Mouse (Mus musculus) urinary bladder, postnatal 10 days (tissue): ENCODE measurements around the gene Bcl11a.

Experiments used
- DNase-seq: peaks from one replicate; pipeline ENCODE4 v3.0.0; 2022; ENCODE audit warnings: low spot score

Gene Bcl11a

GRCm38 (mm10) chr11:24132358-24132757 is 54.5 kb downstream of the Bcl11a start:
- DNase-seq = no peak

DNA sequence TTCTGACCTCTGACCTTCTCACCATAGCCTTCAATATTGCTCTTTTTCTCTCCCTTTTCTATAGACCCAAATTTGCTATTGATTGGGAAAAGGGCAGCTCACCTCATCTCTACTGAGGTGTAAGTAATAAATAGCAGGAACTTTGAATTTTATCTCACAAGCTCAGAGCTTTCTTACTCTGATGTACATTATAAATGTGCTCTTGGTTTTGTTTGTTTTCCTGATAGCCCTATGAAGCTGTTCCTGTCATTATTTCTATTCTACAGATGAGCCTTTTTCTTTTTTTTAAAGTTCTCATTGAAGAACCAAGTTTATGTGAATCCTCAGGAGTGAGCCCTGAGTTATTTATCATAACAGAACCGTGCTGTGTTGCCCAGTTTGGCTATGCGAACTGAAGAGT is 55.0 kb downstream of the Bcl11a start:
- DNase-seq = no peak

- no peak for DNase-seq
Observed at GRCm38 (mm10) chr11:24133484-24133883, 55.6 kb downstream of the Bcl11a start.

GRCm38 (mm10) chr11:24133928-24134327 is 56.1 kb downstream of the Bcl11a start:
- no peak for DNase-seq

DNA sequence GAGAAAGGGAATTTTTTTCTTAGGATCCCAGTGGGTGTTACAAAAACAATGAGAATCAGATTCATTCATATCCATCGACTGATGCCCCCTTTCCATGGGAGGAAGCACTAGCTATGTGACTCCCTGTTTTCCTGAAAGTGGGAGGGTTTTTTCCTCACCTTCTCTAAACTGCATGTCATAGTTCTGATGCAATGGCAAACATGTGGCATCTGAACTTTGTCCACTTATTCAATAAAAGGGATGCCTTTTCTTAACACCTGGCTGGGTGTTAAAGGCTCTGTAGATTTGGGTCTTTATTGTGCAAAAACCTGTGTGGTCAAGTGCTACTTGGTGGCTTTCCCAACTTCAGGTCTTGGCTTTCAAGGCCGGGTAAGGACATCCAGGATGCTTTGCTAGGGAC is 57.4 kb downstream of the Bcl11a start:
- DNase-seq = no peak

GRCm38 (mm10) chr11:24136084-24136785 is 58.4 kb downstream of the Bcl11a start:
- DNase-seq = no peak

- DNase-seq = no peak
Observed at GRCm38 (mm10) chr11:24137891-24138290, 60.0 kb downstream of the Bcl11a start.

DNA sequence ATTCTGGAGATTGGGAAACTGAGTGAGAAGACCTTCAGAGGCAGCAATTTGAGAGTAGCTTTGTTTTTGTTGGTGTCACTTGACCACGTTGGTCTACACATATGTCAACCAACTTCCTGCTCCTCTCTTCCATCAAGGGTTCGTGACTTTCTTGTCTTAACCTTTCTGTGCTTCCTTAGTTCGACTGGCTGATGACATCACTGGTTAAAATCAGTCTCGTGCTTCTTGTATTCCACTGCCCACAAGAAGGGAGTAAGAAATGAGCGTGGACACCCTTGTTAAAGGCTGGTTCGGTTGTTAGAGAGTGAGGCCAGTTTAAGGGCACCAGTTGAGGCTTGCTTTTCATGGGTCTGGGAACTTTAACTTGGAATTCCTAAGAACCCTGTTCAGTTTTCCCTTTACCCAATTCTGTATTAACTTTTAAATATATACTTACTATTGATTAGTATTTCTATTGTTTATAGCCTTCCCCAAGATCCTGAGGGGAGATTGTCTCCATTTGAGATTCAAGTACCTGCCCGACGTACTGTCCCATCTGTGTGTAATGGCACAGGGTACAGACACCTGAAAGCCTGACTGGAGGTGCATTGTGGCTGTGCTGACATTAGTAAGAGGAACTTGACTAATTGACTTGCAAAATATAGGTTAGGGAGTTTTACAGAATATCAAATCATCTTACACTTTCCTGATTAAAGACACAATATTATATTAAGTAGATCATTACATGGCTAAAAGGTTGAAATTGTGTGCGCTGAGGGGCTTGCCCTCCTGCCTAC is 60.9 kb downstream of the Bcl11a start:
- no peak for DNase-seq

GRCm38 (mm10) chr11:24139432-24139831 is 61.6 kb downstream of the Bcl11a start:
- no peak for DNase-seq

- no peak for DNase-seq
Observed at GRCm38 (mm10) chr11:24139952-24140351, 62.1 kb downstream of the Bcl11a start.

DNA sequence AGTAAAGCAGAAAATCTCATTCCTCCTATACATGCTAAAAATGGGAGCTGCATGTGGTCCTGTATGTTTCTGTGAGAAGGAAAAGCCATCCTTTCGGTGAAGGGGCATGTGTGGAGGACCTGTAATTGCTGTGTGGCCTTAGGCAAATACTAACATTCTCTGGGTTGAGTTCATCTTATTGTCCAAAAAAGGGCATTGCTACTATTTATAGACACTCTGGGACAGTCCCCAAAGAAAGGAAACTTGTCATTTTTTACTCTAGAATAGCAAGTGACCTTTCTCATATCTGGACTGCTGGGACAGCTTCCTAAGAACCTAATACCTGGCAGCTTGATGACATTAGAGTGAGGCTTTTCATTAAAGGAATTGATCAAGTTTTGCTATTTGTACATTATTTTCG is 63.1 kb downstream of the Bcl11a start:
- no peak for DNase-seq

- no peak for DNase-seq
Observed at GRCm38 (mm10) chr11:24141479-24142251, 63.8 kb downstream of the Bcl11a start.

- no peak for DNase-seq
Observed at GRCm38 (mm10) chr11:24142316-24142715, 64.5 kb downstream of the Bcl11a start.

- DNase-seq = no peak
Observed at GRCm38 (mm10) chr11:24144159-24144946, 66.5 kb downstream of the Bcl11a start.

- DNase-seq = no peak
Observed at GRCm38 (mm10) chr11:24146034-24146433, 68.2 kb downstream of the Bcl11a start.

DNA sequence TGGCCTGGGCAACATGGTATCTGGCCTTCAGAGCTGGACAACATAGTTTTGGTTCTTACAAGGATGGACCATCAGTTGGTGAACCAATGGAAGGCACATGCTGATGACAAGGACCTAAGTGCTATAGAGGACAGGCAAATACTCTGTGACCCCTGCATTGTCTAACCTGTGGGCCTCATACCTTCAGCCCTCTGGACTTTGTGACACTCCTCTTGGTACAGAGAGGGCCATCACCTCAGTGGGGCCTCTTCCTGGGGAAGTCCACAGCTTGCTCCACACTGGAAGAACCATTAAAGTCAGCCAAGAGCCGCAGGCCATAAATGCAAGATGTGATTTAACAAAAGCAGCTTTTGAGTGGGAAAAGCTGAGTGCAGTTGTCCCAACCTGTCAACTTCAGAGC is 68.6 kb downstream of the Bcl11a start:
- DNase-seq = no peak

- DNase-seq = no peak
Observed at GRCm38 (mm10) chr11:24147698-24148097, 69.8 kb downstream of the Bcl11a start.

- DNase-seq = no peak
Observed at GRCm38 (mm10) chr11:24148545-24148944, 70.7 kb downstream of the Bcl11a start.

DNA sequence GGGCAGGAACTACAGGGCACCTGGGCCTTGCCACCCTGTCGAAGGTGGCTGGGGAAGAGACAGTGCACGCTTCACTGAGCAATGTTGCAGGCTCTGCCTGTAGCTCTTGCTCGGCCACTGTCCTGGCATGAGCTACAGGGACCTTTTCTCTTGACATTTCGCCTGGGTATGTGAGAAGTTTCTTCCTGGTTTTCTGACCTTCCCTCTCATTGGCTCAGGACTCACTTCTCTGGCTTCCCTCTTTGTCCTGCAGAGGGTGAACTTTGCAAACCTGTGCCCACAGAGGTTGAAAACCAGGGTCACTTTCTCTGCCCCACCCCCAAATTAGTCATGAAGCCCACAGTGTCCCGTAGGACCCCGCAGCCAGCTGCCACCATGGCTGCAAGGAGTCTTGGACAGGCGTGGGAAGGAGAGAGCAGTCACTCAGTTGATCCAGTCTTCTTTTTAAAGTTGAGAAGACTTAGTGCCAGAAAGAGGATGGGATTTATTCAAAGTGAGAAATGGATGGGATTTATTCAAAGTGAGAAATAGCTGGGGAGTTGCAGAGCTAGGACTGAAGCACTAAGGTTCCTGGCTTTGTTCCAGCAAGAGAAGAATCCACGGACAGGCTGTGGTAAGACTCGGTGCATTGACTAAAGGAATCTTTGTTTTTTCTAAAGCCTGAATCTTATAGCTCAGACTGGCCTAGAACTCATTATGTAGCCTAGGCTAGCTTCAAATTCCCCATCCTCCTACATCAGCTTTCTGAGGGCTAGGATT is 71.8 kb downstream of the Bcl11a start:
- DNase-seq = no peak

DNA sequence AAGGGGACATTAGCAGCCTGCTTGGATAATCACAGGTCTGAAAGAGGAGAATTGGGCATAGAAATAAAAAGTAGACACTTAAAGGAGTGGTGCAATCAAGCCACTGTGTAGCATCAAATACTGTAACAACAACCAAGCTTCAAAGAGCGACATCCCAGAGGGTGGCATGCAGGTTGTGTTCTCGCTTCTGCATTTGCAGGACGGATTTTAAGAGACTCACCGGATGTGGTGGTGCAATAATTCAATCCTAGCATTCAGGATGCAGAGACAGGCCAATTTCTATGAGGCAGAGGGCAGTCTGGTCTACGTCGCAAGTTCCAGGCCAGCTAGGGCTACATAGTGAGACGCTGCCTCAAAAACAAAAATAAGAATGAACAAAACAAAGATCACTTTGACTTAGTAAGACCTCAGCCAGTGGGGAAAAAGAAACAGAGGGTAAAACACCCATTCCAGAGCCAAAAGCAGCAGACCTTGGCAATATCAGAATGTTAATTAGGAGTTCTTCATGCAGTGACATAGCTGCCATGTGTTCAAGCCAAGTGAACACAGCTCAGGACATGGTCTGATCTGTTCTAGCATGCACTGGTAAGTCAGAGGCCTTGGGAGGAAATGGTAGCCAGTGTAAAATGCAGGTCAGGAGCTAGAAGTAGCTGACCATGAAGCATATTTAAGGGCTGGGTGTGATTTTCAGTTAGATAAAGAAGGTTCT is 74.4 kb downstream of the Bcl11a start:
- no peak for DNase-seq

GRCm38 (mm10) chr11:24153049-24153448 is 75.2 kb downstream of the Bcl11a start:
- no peak for DNase-seq
